Mouse (Mus musculus): ENCODE measurements around the gene Abl1. TPM values are rescaled to one million over a fixed set of nuclear protein-coding genes. Genes with fewer than 3 reads are reported as not detected.

Gene Abl1
- total and polyA plus RNA-seq, 3 experiments = 9.8 to 22.4 (median 15.2) TPM

- in situ Hi-C loops (cut with MboI; ENCODE audit: low pct_ligation_motif_present, low pct_unique_long_range_greater_than_20kb, low sequenced_read_pairs) = no loop called here
- dilution Hi-C loops (cut with MboI; ENCODE audit: extremely low pct_ligation_motif_present, extremely low pct_unique_long_range_greater_than_20kb, low sequenced_read_pairs) = no loop called here
- TF ChIP-seq ELF1 (IDR thresholded peaks at IDR 0.05; ENCODE audit: low read depth, low read length) (no peak), ETS1 (conservative IDR thresholded peaks at IDR 0.05; ENCODE audit: low read depth, low read length) (no peak)
- no peak overlapping the region for H3K4me2 ChIP-seq (ENCODE audit: insufficient read depth, low read depth, poor library complexity, severe bottlenecking)
- peaks cover 20% of the 10 kb centered on the region for H3K27me3 ChIP-seq (replicated peaks)
- no peaks in the 10 kb centered on the region for H3K4me1 ChIP-seq (ENCODE audit: control insufficient read depth in 1 of 2, insufficient read depth in 2 of 2)
- peaks cover 44% of the 10 kb centered on the region for H3K9me3 ChIP-seq (replicated peaks; ENCODE audit: low read length)
- H3K36me3 ChIP-seq (replicated peaks in 1 of 2; ENCODE audit: control insufficient read depth in 1 of 2, insufficient read depth in 1 of 2, low read length in 1 of 2) = no peaks in the 10 kb centered on the region
- H3K79me2 ChIP-seq (replicated peaks; ENCODE audit: control insufficient read depth, extremely low read depth, insufficient read depth, poor library complexity, severe bottlenecking) = no peaks in the 10 kb centered on the region
- no peak overlapping the region for H3K9ac ChIP-seq (ENCODE audit: insufficient read depth, low read depth)
- H3K27ac ChIP-seq (ENCODE audit: insufficient read depth, low read depth) = no peak overlapping the region
- no peak overlapping the region for H3K4me3 ChIP-seq (replicated peaks in 1 of 3; ENCODE audit: low read depth in 2 of 3, low read length in 2 of 3, poor library complexity in 1 of 3)
- no peak for DNase-seq (ENCODE audit: extremely low read depth)
Observed at GRCm38 (mm10) chr2:31641508-31641830, 46.7 kb upstream of the Abl1 start.

DNA sequence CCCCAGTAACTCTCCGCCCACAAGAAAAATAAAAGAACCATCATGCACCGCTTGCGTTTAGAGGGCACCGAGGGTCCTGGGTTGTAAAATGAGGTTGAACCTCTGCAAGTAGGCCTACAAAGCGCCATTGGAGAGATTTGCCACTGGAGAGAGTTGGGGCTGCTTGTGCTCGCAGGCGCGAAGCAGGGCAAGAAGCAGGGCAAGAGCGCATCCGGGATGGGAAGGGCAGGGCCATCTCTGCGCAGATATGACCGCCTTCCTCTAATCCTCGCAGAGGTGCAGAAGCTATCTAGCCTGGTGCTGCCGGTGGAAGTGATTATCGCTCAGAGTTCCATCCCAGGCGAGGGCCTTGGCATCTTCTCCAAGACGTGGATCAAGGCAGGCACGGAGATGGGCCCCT, 46.2 kb upstream of the Abl1 start:
- TF ChIP-seq TCF12 (IDR thresholded peaks at IDR 0.05; ENCODE audit: low read depth, low read length) (no peak), MYC (IDR thresholded peaks at IDR 0.05; ENCODE audit: low read depth, low read length) (no peak), CHD2 (IDR thresholded peaks at IDR 0.05; ENCODE audit: low read length) (no peak), ELF1 (IDR thresholded peaks at IDR 0.05; ENCODE audit: low read depth, low read length) (no peak), SMC3 (IDR thresholded peaks at IDR 0.05; ENCODE audit: low read depth, low read length) (no peak), JUND (conservative IDR thresholded peaks at IDR 0.05; ENCODE audit: low read depth, low read length) (no peak), MEF2A (IDR thresholded peaks at IDR 0.05; ENCODE audit: borderline replicate concordance, low read depth, low read length) (no peak), JUN (IDR thresholded peaks at IDR 0.05; ENCODE audit: insufficient read depth, low read depth, low read length) (no peak), ZKSCAN1 (IDR thresholded peaks at IDR 0.05; ENCODE audit: borderline replicate concordance, low read depth, low read length) (no peak), EP300 (IDR thresholded peaks at IDR 0.05; ENCODE audit: low read length) (no peak), NRF1 (IDR thresholded peaks at IDR 0.05; ENCODE audit: low read depth, low read length) (no peak)
- Histone ChIP-seq H3K9me3 (replicated peaks; ENCODE audit: low read length) (peaks cover 40% of the 10 kb centered on the region), H3K9ac (ENCODE audit: insufficient read depth, low read depth) (no peak overlapping the region), H3K27me3 (replicated peaks) (peaks cover 25% of the 10 kb centered on the region), H3K79me2 (replicated peaks; ENCODE audit: control insufficient read depth, extremely low read depth, insufficient read depth, poor library complexity, severe bottlenecking) (no peaks in the 10 kb centered on the region), H3K4me1 (ENCODE audit: control insufficient read depth in 1 of 2, insufficient read depth in 2 of 2) (no peaks in the 10 kb centered on the region), H3K27ac (ENCODE audit: insufficient read depth, low read depth) (no peak overlapping the region), H3K4me3 (replicated peaks in 1 of 3; ENCODE audit: low read depth in 2 of 3, low read length in 2 of 3, poor library complexity in 1 of 3) (no peak overlapping the region), H3K4me2 (ENCODE audit: insufficient read depth, low read depth, poor library complexity, severe bottlenecking) (no peak overlapping the region), H3K36me3 (replicated peaks in 1 of 2; ENCODE audit: control insufficient read depth in 1 of 2, insufficient read depth in 1 of 2, low read length in 1 of 2) (no peaks in the 10 kb centered on the region)
- dilution Hi-C loops (cut with MboI; ENCODE audit: extremely low pct_ligation_motif_present, extremely low pct_unique_long_range_greater_than_20kb, low sequenced_read_pairs) = no loop called here
- in situ Hi-C loops (cut with MboI; ENCODE audit: low pct_ligation_motif_present, low pct_unique_long_range_greater_than_20kb, low sequenced_read_pairs) = no loop called here
- DNase-seq (ENCODE audit: extremely low read depth) = no peak

All from CH12.LX (cell line).